Mouse (Mus musculus) forelimb bud, embryonic 11.5 days (tissue): ENCODE results near the gene Urb1.

Experiments
- DNase-seq: peaks from one replicate; pipeline ENCODE4 v3.0.0-alpha.2; 2012; ENCODE audit warnings: low read depth, low spot score

Urb1 gene

GRCm38 (mm10) chr16:90774216-90774615 lies 36.0 kb downstream of the Urb1 start:
- no peak for DNase-seq

- no peak for DNase-seq
These were observed 43.2 kb downstream of the Urb1 start for GRCm38 (mm10) chr16:90766919-90767454.

GRCm38 (mm10) chr16:90765195-90765877 lies 44.9 kb downstream of the Urb1 start:
- DNase-seq: no peak

GRCm38 (mm10) chr16:90760515-90760914 lies 49.7 kb downstream of the Urb1 start:
- DNase-seq: no peak

GRCm38 (mm10) chr16:90759335-90759734 lies 50.9 kb downstream of the Urb1 start:
- DNase-seq: no peak

GRCm38 (mm10) chr16:90753386-90753941 lies 56.7 kb downstream of the Urb1 start:
- DNase-seq: no peak

GRCm38 (mm10) chr16:90748169-90748568 lies 62.0 kb downstream of the Urb1 start:
- DNase-seq: no peak

GRCm38 (mm10) chr16:90747143-90747542 lies 63.1 kb downstream of the Urb1 start:
- no peak for DNase-seq

GRCm38 (mm10) chr16:90738092-90738956 lies 71.9 kb downstream of the Urb1 start, which contains the start of gene Mrap:
TSS of gene Mrap (plus strand) at chr16:90738207.
- no peak for DNase-seq

- DNase-seq: no peak
These were observed 73.4 kb downstream of the Urb1 start for GRCm38 (mm10) chr16:90736672-90737270.

- no peak for DNase-seq
These were observed 74.6 kb downstream of the Urb1 start for GRCm38 (mm10) chr16:90735611-90736010.

- peak; percentile 98 for DNase-seq
These were observed 82.7 kb downstream of the Urb1 start, which contains the start of gene Mis18a for GRCm38 (mm10) chr16:90727233-90728115. TSS of gene Mis18a (minus strand) at chr16:90727404.

- no peak for DNase-seq
These were observed 83.5 kb downstream of the Urb1 start for GRCm38 (mm10) chr16:90726600-90727227.

- DNase-seq: no peak
These were observed 86.2 kb downstream of the Urb1 start for GRCm38 (mm10) chr16:90724051-90724450.

GRCm38 (mm10) chr16:90710313-90710712 lies 99.9 kb downstream of the Urb1 start:
- no peak for DNase-seq

- DNase-seq: no peak
These were observed 100.4 kb downstream of the Urb1 start for GRCm38 (mm10) chr16:90709711-90710289.

GRCm38 (mm10) chr16:90706279-90706678 lies 103.9 kb downstream of the Urb1 start:
- DNase-seq: no peak

- DNase-seq: no peak
These were observed 105.9 kb downstream of the Urb1 start for GRCm38 (mm10) chr16:90704161-90704825.

- DNase-seq: no peak
These were observed 106.6 kb downstream of the Urb1 start for GRCm38 (mm10) chr16:90703646-90704045.
